Mouse (Mus musculus) urinary bladder, postnatal 4 days (tissue): ENCODE results near the gene Carm1.

Experiments used
- DNase-seq, 2 experiments: peaks; one replicate each; pipeline ENCODE4 v3.0.0; 2021 to 2022; ENCODE audit warnings: low spot score in 2 of 2

Gene Carm1

DNA sequence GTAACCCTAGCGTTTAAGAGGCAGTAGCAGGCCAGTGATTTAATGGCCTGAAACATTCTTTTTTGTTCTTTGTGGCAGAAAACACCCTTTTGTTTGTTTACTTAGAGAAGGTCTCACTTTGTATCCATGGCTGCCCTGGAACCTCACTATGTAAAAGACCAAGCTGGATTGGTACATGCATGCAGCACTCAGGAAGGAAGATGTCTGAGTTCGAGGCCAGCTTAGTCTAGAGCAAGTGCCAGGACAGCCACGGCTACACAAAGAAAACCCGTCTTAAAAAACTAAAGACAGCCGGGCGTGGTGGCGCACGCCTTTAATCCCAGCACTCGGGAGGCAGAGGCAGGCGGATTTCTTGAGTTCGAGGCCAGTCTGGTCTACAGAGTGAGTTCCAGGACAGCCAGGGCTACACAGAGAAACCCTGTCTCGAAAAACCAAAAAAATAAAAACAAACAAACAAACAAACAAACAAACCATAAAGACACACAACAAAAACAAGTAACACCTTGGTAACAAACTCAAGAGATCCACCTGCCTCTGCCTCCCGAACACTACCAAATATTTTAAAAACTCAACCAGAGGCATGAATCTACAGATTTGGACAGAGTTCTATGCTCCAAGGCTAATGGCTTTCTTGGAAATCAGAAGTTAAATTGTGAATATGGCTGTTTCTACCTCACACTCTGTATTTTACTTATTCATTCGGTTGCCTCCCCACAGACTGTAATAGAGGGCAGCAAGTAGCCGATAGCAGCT, 68.3 kb downstream of the Carm1 start:
- no peak for DNase-seq

DNA sequence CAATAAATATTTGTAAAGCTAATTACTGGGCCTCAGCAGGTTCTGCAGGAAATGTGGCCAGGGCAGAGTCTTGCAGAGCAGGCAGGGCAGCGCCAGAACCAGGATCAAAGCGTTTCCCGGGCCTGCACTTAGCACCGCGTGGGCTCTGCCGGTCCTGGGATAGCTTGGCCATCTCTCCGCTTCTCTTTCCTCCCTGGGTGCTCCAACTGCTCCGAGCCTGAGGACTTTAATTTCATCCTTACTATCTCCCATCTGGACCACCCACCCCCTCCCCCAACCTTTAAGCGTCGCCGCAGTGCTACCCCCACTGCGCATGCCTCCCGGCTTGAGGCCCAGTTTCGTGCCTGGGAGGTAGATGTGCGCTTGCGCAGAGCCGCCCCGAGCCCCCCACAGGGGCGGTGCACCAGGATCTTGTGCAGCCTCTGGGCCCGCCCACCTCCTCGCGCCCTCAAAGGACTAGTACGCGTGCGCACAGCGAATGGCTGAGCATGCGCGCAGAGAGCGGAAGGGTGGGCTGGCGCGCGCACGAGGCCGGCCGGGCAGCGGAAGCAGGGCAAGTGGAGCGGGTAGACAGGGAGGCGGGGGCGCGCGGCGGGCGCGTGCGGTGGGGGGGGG, 69.0 kb downstream of the Carm1 start, which contains the start of gene Smarca4:
TSS of gene Smarca4 (plus strand) at position 553 of the 615 bp plus-strand sequence.
- DNase-seq = peak; percentile 99 to 100

DNA sequence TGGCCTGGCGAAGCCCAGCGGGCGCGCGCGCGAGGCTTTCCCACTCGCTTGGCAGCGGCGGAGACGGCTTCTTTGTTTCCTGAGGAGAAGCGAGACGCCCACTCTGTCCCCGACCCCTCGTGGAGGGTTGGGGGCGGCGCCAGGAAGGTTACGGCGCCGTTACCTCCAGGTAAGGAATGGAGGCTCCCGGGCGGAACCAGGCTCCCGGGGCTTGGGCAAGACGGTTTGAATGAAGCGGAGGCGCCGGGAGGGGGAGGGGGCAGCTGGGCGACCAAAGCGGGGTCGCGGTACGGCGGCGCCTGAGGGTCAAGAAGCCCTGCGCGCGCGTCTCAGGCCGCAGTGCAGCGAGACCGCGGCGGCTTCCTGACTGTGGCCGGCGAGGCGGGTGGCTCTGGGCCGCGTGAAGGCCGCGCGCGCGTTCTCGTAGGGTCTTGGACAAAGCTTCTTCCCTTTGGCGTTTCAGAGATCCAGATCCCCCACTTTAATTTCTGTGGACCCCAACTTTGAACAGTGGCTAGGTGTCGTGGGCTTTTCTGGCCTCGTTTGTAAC, 69.6 kb downstream of the Carm1 start:
- peak; percentile 86 to 88 for DNase-seq

GRCm38 (mm10) chr9:21617066-21617465, 70.4 kb downstream of the Carm1 start:
- DNase-seq = no peak

GRCm38 (mm10) chr9:21620229-21620628, 73.5 kb downstream of the Carm1 start:
- DNase-seq = no peak

DNA sequence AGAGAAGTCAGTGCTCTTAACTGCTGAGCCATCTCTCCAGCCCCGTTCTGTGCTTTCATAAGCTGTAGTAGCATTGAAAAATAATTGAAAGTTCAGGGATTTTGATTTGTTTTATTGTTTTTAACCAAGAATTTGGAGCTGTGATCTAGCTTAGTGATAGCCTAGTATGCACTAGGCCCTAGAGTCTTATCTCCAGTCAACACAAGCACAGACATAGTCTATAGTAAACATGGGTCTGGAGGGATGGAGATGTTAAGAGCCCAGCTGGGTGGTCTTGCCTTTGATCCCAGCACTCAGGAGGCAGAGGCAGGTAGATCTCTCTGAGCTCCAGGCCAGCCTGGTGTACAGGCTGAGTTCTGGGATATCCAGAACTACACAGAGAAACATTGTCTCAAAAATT, 76.0 kb downstream of the Carm1 start:
- DNase-seq = no peak

DNA sequence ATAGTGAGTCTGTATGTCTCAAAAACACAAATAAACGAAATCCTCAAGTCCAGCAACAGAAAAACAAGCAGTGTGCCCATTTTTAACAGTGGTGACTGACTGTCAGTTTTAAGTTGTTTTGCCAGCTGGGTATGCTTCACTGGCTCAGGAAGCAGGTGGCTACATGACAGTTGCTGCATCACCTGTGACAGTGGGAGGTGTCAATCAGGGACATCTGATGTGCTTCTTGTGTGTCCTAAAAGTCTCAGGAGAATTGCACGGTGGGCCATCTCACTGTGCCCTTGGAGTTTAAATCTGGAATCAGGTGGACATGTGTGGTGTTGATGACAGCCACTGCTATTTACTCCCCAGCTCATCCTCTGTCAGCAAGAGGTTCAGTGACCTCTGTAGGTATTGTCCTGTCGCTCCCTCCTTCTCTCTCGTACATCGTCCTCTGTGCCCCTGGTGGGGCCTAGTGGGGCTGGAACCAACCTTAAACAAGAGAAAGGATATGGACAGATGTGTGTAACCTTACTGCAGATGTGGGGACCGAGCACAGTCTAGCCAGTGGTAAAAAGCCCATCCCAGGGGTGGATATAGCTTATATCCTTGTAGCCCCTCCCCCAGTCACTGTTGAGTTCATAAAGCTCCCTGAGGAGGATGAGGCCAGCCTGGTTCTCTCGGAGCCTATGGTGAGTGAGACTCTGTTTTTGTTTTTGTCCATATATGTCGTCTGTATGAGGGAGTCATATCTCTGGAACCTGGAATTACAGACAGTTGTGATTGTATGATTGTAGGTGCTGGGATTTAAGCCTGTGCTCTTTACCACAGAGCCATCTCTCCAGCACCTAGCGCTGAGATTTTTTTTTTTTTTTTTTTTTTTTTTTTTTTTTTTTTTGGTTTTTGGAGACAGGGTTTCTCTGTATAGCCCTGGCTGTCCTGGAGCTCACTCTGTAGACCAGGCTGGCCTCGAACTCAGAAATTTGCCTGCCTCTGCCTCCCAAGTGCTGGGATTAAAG, 78.9 kb downstream of the Carm1 start:
- DNase-seq = no peak

GRCm38 (mm10) chr9:21626571-21626970, 79.9 kb downstream of the Carm1 start:
- DNase-seq = no peak

DNA sequence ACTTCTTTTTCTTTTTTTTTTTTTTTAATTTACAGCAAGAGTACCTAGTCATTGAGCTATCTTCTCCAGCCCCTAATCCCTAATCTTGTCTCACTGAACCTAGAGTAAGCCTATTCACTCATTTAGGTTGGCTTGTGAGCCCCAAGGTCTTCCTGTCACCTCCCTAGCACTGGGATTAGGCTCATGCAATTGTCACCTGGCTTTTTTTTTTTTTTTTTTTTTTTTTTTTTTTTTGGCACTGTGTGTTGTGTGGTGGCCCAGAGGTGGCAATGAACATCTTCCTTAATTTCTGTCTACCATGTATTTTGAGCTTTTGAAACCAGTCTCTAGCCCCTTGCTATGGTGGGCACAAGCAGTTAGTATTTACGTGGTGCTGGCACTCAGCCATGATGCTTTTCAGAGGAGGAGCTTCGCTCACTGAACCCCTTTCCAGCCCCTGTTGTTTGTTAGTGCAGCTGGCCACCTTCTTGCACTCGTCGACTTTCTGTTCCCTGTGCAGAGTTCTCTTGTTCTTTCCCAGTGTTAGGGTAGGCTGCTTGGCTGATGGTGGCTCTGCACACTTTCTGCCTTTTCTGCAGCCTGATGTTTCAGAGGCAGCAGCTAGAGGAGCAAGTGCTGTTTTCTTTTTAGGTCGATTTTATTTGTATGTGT, 80.6 kb downstream of the Carm1 start:
- no peak for DNase-seq

- DNase-seq = no peak
These were observed 84.0 kb downstream of the Carm1 start for GRCm38 (mm10) chr9:21630673-21631072.

DNA sequence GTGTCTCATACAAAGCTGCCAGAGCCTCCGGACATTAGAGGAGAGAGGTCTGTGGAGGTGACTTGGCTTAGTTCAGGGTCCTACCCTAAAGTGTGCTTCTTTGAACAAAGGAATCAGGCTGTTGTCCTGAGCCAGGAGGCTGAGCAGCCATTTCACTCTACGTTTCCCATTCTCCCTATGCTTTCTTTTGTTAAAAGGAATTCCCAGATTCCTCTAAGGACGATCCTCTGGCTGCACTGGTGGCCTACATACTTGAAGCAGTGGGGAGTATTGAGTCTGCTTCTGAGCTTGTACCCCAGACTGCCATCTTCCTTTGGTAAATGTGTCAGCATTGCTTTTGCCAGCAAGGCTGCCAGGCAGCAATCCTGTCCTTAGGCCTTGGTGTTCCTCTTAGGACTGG, 86.4 kb downstream of the Carm1 start:
- no peak for DNase-seq

DNA sequence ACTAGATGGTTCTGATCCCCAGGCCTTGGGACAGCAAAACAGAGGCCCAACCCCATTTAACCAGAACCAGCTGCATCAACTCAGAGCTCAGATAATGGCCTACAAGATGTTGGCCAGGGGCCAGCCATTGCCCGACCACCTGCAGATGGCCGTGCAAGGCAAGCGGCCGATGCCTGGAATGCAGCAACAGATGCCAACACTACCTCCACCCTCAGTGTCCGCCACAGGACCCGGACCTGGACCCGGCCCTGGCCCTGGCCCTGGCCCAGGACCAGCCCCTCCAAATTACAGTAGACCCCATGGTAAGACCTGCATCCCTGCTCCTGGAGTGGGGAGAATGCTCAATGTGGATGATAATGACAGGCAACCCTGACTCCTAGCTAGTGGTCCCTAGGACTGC, 88.9 kb downstream of the Carm1 start:
- no peak for DNase-seq

- no peak for DNase-seq
These were observed 92.3 kb downstream of the Carm1 start for GRCm38 (mm10) chr9:21639031-21639430.
